Mouse (Mus musculus) inflammation-experienced regulatory T-cells, adult 6 months (primary cell): Measurements from ENCODE around the gene Tmem191c. TPM values are rescaled to one million over a fixed set of nuclear protein-coding genes. Genes with fewer than 3 reads are reported as not detected.
A peak's percentile ranks its signal among the peaks of the same experiment; 100 is the strongest.

Experiments used
- ATAC-seq: one replicate; pipeline ENCODE4 v1.8.0; 2017
- polyA plus RNA-seq, 3 experiments: library from polyadenylated mRNA; unstranded; fragments of 100-300 nt; shearing (Covaris generic); gene quantifications; one replicate each; pipeline ENCODE4 v1.2.1; 2017

Gene Tmem191c
- polyA plus RNA-seq, 3 experiments from 2014 or later, result 16.9 to 42.0 (median 36.2) TPM

DNA sequence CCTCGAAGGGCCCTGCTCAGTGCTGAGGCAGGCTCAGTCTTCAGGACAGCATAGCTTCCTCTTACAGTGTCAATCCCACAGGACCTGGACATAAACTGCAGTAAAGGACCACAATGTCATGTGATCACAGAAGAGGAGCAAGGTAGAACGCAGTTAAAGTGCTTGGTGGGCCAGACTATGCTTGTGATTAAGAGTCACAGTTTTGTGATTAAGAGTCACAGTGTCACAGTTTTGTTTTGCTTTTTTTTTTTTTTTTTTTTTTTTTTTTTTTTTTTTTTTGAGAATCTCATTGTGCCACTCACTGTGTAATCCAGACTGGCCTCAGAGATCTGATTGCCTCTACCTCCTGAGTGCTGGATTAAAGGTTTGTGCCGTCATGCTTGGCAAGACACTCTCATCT lies 9.8 kb upstream of the Tmem191c start:
- no peak for ATAC-seq

- ATAC-seq, result no peak
These were observed 7.9 kb upstream of the Tmem191c start for GRCm38 (mm10) chr16:17267937-17268336.

DNA sequence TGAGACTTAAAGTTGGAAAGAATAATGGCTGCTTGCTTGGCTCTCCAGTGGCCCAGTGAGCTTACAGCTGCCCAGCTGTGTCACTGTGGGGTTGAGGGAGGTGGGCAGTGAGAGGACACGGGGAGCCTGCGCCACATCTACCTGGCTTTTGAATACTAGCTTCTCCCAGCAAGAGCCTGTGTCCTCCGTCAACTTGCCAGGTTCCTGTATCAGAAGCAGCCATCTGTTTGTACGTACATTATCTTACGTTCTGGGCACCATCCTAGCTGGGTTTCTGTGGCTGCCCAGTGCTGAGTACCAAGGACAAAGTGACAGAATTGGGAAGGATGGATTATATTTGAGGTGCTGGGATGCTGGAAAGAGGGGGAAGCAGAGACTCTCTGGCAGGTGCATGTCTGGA lies 6.0 kb upstream of the Tmem191c start:
- no peak for ATAC-seq

DNA sequence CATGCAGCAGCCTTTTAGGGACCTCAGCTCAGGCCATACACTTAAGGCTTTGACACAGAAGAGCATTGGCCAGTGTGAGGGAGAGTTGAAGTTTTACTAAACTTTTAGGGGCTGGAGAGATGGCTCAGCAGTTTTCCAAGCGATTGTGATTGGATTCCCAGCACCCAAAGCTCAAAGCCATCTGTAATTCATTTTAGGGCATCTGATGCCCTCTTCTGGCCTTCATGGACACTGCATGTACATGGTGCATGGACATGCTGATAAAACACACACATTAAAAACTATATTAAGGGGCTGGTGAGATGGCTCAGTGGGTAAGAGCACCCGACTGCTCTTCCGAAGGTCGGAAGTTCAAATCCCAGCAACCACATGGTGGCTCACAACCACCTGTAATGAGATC lies 4.8 kb upstream of the Tmem191c start:
- no peak for ATAC-seq

DNA sequence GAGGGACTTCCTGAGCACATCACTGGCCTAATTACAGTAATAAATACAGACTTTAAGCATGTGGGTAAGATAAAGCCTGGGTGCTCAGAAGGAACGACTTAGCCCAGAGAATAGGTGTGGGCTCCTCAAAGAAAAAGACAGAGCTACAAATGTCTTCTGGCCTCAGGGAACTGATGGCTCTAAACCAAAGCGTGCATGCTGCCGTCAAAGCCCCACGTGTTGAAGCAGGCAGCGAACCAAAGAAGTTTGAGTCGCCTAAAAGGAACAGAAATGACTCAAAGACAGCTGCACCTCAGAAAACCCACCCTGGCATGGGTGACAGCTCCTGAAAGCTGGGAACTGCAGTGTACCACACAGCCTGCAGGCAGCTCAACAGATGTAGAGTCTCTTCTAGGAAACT lies 4.0 kb upstream of the Tmem191c start:
- ATAC-seq, result no peak

DNA sequence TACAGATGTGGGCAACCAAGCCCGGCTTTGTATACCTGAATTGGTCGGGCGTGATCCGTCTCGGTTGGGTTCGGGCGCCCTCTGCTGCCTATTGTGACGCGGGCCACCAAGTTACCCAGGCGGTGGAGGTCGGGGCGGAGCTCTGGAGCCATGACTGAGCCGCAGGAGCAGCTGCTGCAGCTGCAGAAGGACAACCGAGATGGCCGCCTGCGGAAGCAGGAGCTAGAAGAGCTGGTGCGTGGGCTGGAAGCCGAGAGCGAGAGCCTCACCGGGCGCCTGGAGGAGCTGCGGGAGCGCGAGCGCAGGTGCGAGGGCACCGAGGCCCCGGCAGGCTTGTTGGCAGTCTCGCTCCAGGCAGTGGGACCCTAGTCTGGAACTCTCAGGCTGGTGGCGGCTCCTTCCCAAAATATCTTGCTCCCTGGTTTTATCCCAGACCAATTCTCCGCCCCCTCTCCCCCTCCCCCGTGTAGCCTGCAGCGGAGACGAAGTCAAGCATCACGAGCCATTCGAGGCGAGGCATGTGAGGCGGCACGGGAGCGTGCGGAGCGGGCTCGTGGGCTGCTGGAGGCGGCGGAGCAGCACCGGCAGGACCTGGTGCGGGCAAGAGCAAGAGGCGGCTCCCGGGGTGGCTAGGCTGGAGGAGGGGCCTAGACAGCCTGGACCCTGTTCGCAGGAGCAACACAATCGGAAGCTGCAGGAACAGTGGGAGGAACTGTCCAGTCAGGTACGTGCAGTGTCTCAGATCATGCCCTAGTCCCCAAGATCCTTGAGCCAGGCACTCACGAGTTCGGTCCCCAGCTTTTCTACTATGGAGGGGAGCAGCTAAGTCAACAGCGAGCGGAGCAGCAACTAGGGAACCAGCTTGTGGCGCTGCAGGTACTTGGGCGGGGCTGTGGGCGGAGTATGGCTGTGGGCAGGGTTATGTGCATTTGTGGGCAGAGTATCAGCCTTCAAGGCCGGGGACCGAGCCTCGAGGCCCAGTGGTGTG lies 581 bp downstream of the Tmem191c start:
- ATAC-seq, result peak; percentile 85

GRCm38 (mm10) chr16:17277342-17278211 lies 1.7 kb downstream of the Tmem191c start:
- peak; percentile 51 for ATAC-seq

DNA sequence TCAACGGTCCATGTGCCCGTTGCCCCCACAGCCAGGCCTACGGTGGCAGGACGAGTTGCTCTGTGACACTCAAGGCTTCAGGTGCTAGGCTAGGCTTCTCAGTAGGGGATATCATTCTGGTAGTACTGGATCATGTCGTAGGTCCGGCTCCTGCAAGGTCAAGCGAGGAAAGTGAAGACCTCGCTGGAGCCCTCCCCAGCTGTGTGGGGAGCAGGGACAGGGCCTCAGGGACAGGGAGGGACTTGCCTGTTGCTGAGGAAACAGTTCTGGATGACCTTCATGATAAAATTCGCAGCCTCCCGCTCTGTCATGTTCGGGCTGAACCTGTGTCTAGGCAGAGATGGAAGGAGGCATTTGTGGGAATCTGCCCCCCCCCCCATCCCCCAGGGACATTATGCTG lies 4.6 kb downstream of the Tmem191c start:
- ATAC-seq, result no peak

DNA sequence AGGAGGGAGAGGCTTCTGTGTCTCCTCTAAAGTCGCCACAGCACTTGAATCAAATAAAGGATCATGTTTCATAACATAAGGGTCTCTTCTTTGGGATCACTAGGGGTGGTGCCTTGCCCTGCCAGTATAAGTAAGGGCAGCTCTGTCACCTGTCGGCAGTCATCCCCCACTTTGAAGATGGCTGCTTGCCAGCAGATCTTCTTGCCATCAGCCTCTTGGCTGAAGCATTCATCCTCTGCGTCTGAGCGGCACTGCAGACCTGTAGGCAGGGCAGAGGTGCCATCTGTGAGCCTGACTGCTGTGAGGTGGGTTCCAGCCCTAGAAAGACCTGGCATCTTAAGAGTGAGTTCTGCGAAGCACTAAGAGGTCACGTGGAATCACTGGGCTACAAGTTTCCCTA lies 7.3 kb downstream of the Tmem191c start:
- no peak for ATAC-seq

DNA sequence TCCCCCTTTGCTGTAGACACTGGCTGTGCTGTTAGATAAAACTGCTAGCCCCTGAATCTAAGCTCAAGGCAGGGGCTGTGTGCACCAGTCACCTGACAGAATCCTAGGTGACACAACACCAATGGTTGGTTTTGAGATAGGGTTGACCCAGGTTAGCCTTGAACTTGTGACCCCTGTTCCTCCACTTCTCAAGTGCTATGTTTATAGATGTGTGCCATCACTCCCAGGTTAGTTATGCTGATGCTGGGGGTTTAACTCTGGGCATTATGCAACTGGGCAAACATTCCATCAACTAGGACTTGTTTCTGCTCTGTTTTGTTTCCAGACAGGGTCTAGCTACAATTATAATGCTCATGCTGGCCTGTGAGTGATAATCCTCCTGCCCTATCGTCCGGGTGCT lies 11.2 kb downstream of the Tmem191c start:
- ATAC-seq, result no peak

GRCm38 (mm10) chr16:17291016-17291415 lies 15.1 kb downstream of the Tmem191c start:
- ATAC-seq, result no peak

- ATAC-seq, result peak; percentile 83
These were observed 16.9 kb downstream of the Tmem191c start for GRCm38 (mm10) chr16:17292751-17293150.

GRCm38 (mm10) chr16:17300818-17301217 lies 24.9 kb downstream of the Tmem191c start:
- ATAC-seq, result no peak

- ATAC-seq, result no peak
These were observed 27.8 kb downstream of the Tmem191c start for GRCm38 (mm10) chr16:17303521-17304245.

- no peak for ATAC-seq
These were observed 31.6 kb downstream of the Tmem191c start for GRCm38 (mm10) chr16:17307461-17307860.

DNA sequence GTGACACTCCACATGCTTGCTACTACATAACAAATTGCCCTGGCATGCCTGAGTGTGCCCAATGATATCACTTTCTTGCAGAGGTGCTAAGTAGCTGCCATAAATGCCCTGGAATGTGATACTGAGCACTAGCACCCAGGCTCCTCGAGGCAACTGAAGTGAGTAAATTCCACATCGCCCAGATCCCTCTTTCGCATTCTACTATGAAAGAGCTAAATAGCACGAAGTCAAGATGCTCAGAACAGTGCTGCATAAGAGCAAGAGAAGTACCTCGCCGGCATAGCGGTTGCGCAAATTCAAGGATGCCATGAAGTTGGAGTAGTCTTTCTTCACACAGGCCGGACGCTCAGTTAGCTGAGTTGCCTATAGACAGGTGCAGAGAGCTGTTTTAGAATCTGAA lies 33.2 kb downstream of the Tmem191c start:
- no peak for ATAC-seq

DNA sequence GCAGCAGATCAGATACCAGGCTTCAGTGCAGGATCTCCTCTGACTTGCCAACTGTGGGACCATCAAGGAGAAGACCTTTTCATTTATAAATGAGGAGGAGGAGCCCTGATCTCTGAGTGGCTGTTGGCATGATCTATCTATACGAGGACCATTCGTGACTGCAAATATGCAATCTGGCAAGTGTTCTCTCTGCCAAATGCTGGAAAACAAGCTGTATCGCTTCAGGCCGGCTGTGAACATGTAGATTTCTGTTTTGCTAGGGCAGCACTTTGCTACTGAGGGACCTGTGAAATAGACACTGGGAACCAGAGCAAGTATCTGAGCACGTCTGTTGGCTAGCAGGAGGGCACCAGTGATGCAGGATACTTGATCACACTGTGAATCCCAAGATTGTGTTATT lies 36.7 kb downstream of the Tmem191c start:
- no peak for ATAC-seq

- no peak for ATAC-seq
These were observed 40.7 kb downstream of the Tmem191c start for GRCm38 (mm10) chr16:17316554-17316953.

DNA sequence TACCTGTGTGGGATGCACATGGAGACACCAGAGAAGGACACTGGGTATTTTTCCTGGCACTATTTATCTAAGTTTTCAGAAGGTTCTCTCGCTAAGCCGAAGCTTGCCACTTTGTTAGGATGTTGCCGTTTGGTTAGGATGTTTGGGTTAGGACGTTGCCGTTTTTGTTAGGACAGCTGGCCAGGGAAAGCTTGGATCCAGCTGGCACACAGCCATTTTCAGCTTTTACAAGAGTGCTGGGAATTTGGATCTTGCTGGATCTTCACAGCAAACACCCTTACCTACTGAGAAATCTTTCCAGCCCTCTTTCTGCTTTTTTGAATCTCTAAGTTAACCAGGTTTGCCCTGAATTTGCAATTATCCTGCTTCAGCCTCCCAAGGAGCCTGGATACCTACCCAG lies 45.6 kb downstream of the Tmem191c start:
- ATAC-seq, result no peak

- ATAC-seq, result no peak
These were observed 48.9 kb downstream of the Tmem191c start for GRCm38 (mm10) chr16:17324745-17325144.

DNA sequence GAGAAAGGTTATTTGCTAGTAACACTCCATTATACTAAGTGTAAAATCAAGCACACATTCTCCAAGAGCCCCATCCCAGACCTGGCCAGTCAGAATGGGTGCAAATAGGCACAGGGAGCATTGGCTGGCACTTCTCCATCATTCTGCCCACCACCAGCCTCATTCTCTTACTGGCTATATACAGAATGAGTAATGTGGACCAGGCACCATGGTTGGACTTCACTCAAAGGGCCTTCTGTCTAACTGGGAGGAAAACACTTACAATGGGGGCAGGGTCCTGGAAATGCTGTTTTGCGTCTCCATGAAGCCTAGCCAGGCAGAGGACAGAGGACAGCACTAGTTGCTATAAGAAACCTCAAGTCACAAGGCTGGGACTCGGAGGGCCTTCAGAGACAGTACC lies 50.2 kb downstream of the Tmem191c start:
- no peak for ATAC-seq

GRCm38 (mm10) chr16:17329848-17330570 lies 54.1 kb downstream of the Tmem191c start:
- no peak for ATAC-seq
